Mouse (Mus musculus) megakaryocyte, embryonic 14.5 days (primary cell): ENCODE results near the gene Xrcc6. TPM values are rescaled to one million over a fixed set of nuclear protein-coding genes. Genes with fewer than 3 reads are reported as not detected.
A peak's percentile ranks its signal among the peaks of the same experiment; 100 is the strongest.

Experiments
- H3K27me3 ChIP-seq: replicated peaks from 2 replicates; pipeline ENCODE3; 2012; ENCODE audit warnings: inconsistent platforms
- H3K36me3 ChIP-seq: replicated peaks from 2 replicates; pipeline ENCODE3; 2012; ENCODE audit warnings: low read length, inconsistent platforms, mixed read lengths
- H3K4me1 ChIP-seq: 2 replicates; pipeline ENCODE4 v1.6.1; 2012; ENCODE audit warnings: inconsistent platforms
- H3K4me3 ChIP-seq: replicated peaks from 2 replicates; pipeline ENCODE3; 2012; ENCODE audit warnings: moderate library complexity, mild to moderate bottlenecking, inconsistent platforms
- H3K9me3 ChIP-seq: 2 replicates; pipeline ENCODE4 v1.6.1; 2012; ENCODE audit warnings: inconsistent platforms
- FLI1 ChIP-seq: IDR thresholded peaks from 2 replicates; pipeline ENCODE4 v1.6.1; 2012; ENCODE audit warnings: low read length, inconsistent platforms, mixed read lengths
- GATA1 ChIP-seq: IDR thresholded peaks from 3 replicates; pipeline ENCODE4 v1.6.1; 2012; ENCODE audit warnings: mixed read lengths, low read length, inconsistent platforms, borderline replicate concordance
- polyA plus RNA-seq: library from polyadenylated mRNA; stranded (reverse); fragments of >175 nt; gene quantifications from 2 replicates; pipeline ENCODE4 v1.2.3, GENCODE M21; 2012; ENCODE audit warnings: low replicate concordance; ENCODE audit not compliant: insufficient read depth

The Xrcc6 gene
- polyA plus RNA-seq, 1 experiment, result 8.1 TPM

DNA sequence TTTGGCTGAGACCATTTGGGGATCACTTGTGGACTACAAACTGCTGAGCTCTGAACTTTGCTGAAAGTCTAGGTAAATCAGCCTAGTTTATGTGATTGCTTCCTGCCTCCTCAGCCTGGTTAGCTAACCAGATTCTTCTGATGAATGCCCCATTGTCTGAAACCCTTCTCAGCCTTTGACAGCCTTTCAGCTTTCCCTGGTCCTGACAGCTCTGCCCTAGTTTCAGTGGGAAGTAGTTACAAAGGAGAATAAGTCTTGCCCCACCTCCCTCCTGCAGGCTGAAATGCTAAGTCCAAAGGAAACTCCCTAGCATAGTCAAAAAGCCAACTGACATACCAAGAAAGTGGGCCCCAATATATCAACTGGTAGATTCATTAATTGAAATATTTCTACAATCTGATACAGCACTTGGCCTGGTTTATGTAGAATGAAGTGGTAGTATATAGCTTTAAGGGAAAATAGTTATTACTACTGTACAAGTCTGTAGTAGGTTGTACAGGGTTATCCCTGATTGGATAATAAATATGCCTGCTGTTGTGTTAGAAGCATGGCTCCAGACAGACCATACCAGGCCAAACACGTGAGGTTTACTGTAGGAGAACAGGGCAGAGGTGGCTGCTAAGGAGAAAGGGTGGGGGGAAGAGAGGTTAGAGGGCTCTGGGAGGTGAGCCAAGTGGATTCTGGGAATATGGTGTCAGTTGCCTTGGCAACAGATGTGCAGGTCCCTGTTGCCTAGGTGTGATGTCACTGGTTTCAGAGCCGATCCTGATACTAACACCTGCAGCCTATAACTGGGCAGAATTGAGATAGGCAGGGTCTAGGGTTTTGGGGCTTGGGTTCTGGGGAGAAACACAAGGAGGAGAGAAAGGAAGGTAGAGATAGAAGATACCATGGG, 2.1 kb upstream of the Xrcc6 start:
- Histone ChIP-seq H3K27me3 (peaks cover 3% of the 10 kb centered on the region), H3K4me1 (peaks cover 9% of the 10 kb centered on the region), H3K36me3 (no peaks in the 10 kb centered on the region), H3K9me3 (no peaks in the 10 kb centered on the region), H3K4me3 (no peak overlapping the region)
- no peak for TF ChIP-seq FLI1
- no peak for TF ChIP-seq GATA1

- Histone ChIP-seq H3K36me3 (peaks cover 31% of the 10 kb centered on the region), H3K4me1 (peaks cover 12% of the 10 kb centered on the region), H3K27me3 (peaks cover 3% of the 10 kb centered on the region), H3K9me3 (no peaks in the 10 kb centered on the region), H3K4me3 (peak overlapping the region; percentile 51)
- TF ChIP-seq GATA1, result no peak
- no peak for TF ChIP-seq FLI1
These were observed 1.9 kb downstream of the Xrcc6 start for GRCm38 (mm10) chr15:81989371-81990062.

DNA sequence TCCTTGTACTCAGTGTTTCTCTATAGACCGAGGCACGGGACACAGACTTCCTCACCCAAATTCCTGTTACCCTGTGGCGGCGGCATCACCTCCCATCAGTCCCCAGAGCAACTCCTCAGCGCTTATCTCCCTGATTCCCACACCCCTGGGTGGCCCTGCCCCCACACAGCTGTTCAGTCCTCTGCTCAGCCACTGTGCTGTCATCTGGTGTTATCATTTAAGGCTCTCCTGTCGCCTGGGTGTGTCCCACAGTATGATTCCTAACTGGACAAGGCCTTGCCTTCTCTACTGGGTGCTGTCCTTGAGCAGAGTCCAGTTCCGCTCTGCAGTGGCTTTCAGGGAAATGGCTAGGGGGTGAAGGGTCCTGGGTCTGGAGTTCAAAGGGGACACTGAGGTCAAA, 2.9 kb downstream of the Xrcc6 start:
- no peaks in the 10 kb centered on the region for H3K9me3 ChIP-seq
- TF ChIP-seq FLI1, result no peak
- no peak for TF ChIP-seq GATA1
- H3K4me1 ChIP-seq, result peaks cover 12% of the 10 kb centered on the region
- H3K27me3 ChIP-seq, result peaks cover 3% of the 10 kb centered on the region
- H3K36me3 ChIP-seq, result peaks cover 41% of the 10 kb centered on the region
- H3K4me3 ChIP-seq, result no peak overlapping the region

GRCm38 (mm10) chr15:81993992-81994391, 6.4 kb downstream of the Xrcc6 start:
- H3K27me3 ChIP-seq, result no peaks in the 10 kb centered on the region
- no peaks in the 10 kb centered on the region for H3K9me3 ChIP-seq
- peaks cover 75% of the 10 kb centered on the region for H3K36me3 ChIP-seq
- H3K4me1 ChIP-seq, result peaks cover 29% of the 10 kb centered on the region
- no peak overlapping the region for H3K4me3 ChIP-seq
- TF ChIP-seq FLI1 (no peak), GATA1 (no peak)

- Histone ChIP-seq H3K27me3 (no peaks in the 10 kb centered on the region), H3K4me3 (no peak overlapping the region), H3K36me3 (peaks cover 83% of the 10 kb centered on the region), H3K4me1 (peaks cover 35% of the 10 kb centered on the region), H3K9me3 (no peaks in the 10 kb centered on the region)
- TF ChIP-seq GATA1, result no peak
- TF ChIP-seq FLI1, result no peak
These were observed 16.6 kb downstream of the Xrcc6 start for GRCm38 (mm10) chr15:82004257-82004656.

- H3K36me3 ChIP-seq, result peaks cover 41% of the 10 kb centered on the region
- no peak for TF ChIP-seq GATA1
- TF ChIP-seq FLI1, result no peak
- H3K4me3 ChIP-seq, result no peak overlapping the region
- no peaks in the 10 kb centered on the region for H3K9me3 ChIP-seq
- H3K27me3 ChIP-seq, result no peaks in the 10 kb centered on the region
- peaks cover 66% of the 10 kb centered on the region for H3K4me1 ChIP-seq
These were observed 24.3 kb downstream of the Xrcc6 start for GRCm38 (mm10) chr15:82011947-82012346.

DNA sequence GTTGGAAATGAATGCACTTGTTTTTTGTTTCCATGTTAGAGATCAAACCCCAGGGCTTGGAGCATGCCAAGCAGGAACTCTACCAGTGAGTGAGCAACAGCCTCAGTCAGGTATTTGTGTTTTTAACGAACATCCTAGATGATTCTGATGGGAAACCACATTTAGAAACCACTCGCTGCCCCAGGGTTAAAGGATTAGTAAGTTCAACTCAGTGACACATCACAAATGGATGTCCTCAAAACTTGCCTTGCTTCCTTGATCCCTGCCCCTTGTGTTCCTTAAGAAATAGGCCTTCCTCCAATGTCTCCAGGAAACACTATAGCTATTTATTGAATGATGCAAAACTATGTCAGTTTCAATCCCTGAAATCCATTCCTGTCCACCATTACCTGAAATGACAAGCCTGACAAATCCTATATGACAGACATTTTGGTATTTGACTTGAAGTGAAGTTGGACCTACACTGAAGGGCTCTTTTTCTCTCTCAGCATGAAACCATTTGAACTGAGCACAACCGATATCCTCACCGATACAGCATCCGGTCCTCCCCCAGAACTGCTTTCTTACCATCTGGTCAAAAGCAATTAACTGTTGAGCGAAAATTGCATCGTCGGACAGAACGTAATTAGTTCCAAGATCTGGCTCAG, 27.2 kb downstream of the Xrcc6 start:
- no peak for TF ChIP-seq GATA1
- no peak for TF ChIP-seq FLI1
- Histone ChIP-seq H3K4me1 (peaks cover 65% of the 10 kb centered on the region), H3K9me3 (no peaks in the 10 kb centered on the region), H3K4me3 (peak overlapping the region; percentile 100), H3K27me3 (no peaks in the 10 kb centered on the region), H3K36me3 (peaks cover 31% of the 10 kb centered on the region)

DNA sequence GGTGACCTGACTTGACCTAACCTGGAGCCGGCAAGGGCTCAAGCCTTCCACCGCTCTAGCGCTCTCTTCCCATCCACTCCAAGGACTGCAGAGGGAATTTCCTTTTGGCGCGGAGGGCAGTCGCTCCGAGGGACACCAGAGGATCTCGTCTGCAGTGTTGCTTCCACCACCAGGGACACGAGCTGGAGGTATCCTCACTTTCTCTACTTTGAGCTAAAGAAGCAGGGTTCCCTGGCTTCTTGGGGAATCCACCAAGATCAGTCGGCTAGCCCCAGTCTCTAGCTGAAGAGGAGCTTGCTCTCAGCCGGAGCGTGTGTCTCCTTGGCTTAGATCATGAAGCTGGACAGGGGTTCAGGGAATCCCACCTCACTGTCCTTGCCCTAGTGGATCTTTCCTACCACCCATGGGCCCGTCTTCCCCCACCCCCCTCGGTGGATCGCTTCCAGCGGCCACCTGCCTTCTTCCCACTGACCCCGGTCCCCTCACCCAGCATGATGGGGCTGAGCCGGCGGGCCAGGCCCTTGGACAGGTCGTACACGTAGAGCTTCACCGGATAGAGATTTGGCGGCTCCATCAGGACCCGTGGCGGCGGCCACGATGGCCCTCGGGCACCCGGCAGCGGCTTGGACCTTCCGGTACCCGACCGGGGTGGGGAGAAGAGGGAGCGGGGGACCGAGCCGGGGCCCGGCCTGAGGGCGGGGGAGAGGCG, 27.9 kb downstream of the Xrcc6 start:
- Histone ChIP-seq H3K4me1 (peaks cover 69% of the 10 kb centered on the region), H3K4me3 (peak overlapping the region; percentile 100), H3K9me3 (no peaks in the 10 kb centered on the region), H3K27me3 (no peaks in the 10 kb centered on the region), H3K36me3 (peaks cover 31% of the 10 kb centered on the region)
- TF ChIP-seq FLI1 (no peak), GATA1 (no peak)

- Histone ChIP-seq H3K9me3 (no peaks in the 10 kb centered on the region), H3K4me1 (peaks cover 64% of the 10 kb centered on the region)
- TF ChIP-seq GATA1 (peak; percentile 79; the same call in 2 of the 3 replicates), FLI1 (no peak)
These were observed 28.6 kb downstream of the Xrcc6 start for GRCm38 (mm10) chr15:82016101-82016808.

More at GRCm38 (mm10) chr15:82016101-82016808, 28.6 kb downstream of the Xrcc6 start:
- peak overlapping the region; percentile 100 for H3K4me3 ChIP-seq
- H3K36me3 ChIP-seq, result peaks cover 29% of the 10 kb centered on the region
- H3K27me3 ChIP-seq, result no peaks in the 10 kb centered on the region
